Mouse (Mus musculus) forebrain, embryonic 14.5 days (tissue): ENCODE results near the gene Tlr8. TPM values are rescaled to one million over a fixed set of nuclear protein-coding genes. Genes with fewer than 3 reads are reported as not detected.

Source experiments
- ATAC-seq: fragments of 200-750 bp; cut with Nextera tagmentation; 2 replicates; pipeline ENCODE4 v1.8.0; 2017; ENCODE audit warnings: mild to moderate bottlenecking, moderate library complexity
- DNase-seq: peaks from one replicate; pipeline ENCODE4 v3.0.0-alpha.2; 2015; ENCODE audit warnings: low spot score
- H3K27ac ChIP-seq: fragments of 300-500 bp; sonication (generic); 2 replicates; pipeline ENCODE4 v1.5.1; 2014; ENCODE audit warnings: low read depth, mild to moderate bottlenecking, control low read depth, low read length, moderate library complexity
- H3K27me3 ChIP-seq: fragments of 300-500 bp; sonication (generic); replicated peaks from 2 replicates; pipeline ENCODE4 v1.6.1; 2014; ENCODE audit warnings: low read length, control low read depth, mixed read lengths; ENCODE audit not compliant: control insufficient read depth, insufficient read depth
- H3K36me3 ChIP-seq: fragments of 300-500 bp; sonication (generic); 2 replicates; pipeline ENCODE4 v1.6.1; 2014; ENCODE audit warnings: low read length, control low read depth; ENCODE audit not compliant: control insufficient read depth, insufficient read depth
- H3K4me1 ChIP-seq: fragments of 300-500 bp; sonication (generic); 2 replicates; pipeline ENCODE4 v1.6.1; 2014; ENCODE audit warnings: antibody characterized with exemption, low read length, control low read depth; ENCODE audit not compliant: control insufficient read depth, insufficient read depth
- H3K4me2 ChIP-seq: fragments of 300-500 bp; sonication (generic); 2 replicates; pipeline ENCODE4 v1.6.1; 2014; ENCODE audit warnings: mild to moderate bottlenecking, control low read depth, low read length
- H3K4me3 ChIP-seq: fragments of 300-500 bp; sonication (generic); 2 replicates; pipeline ENCODE4 v1.5.1; 2014; ENCODE audit warnings: low read depth, low read length, control low read depth
- H3K9ac ChIP-seq: fragments of 300-500 bp; sonication (generic); 2 replicates; pipeline ENCODE4 v1.6.1; 2014; ENCODE audit warnings: mild to moderate bottlenecking, low read length, control low read depth, moderate library complexity
- H3K9me3 ChIP-seq: fragments of 300-500 bp; sonication (generic); replicated peaks from 2 replicates; pipeline ENCODE4 v1.6.1; 2016; ENCODE audit warnings: low read length, control low read depth, mixed read lengths; ENCODE audit not compliant: control insufficient read depth
- WGBS: fragments of 180-500 bp; shearing (Covaris S2); extraction: QIAGEN DNeasy Blood & Tissue Kit; methylation state at CpG from one replicate; pipeline ENCODE4 v1.1.7; 2014; 5-methylcytosine and 5-hydroxymethylcytosine counted together
- polyA plus RNA-seq: library from polyadenylated mRNA; unstranded; fragments of >200 nt; fragmentation: Nextera tagmentation; extraction: Ambion mirVana; gene quantifications from 2 replicates; pipeline ENCODE4 v1.2.1, GENCODE M21; 2014

Tlr8 gene
- polyA plus RNA-seq, 1 experiment from 2014 or later: 0.17 TPM

- no peak for ATAC-seq
- 63% methylated on average over 1 of the region's 1 CpGs for WGBS
- no peaks in the 10 kb centered on the region for H3K4me1 ChIP-seq
- no peaks in the 10 kb centered on the region for H3K36me3 ChIP-seq
- no peaks in the 10 kb centered on the region for H3K9me3 ChIP-seq
- DNase-seq: no peak
- no peak overlapping the region for H3K9ac ChIP-seq
- H3K4me2 ChIP-seq: no peak overlapping the region
- H3K27ac ChIP-seq: no peak overlapping the region
- no peak overlapping the region for H3K4me3 ChIP-seq
- no peaks in the 10 kb centered on the region for H3K27me3 ChIP-seq
These were observed 34.3 kb downstream of the Tlr8 start for GRCm38 (mm10) chrX:167229819-167230218.

DNA sequence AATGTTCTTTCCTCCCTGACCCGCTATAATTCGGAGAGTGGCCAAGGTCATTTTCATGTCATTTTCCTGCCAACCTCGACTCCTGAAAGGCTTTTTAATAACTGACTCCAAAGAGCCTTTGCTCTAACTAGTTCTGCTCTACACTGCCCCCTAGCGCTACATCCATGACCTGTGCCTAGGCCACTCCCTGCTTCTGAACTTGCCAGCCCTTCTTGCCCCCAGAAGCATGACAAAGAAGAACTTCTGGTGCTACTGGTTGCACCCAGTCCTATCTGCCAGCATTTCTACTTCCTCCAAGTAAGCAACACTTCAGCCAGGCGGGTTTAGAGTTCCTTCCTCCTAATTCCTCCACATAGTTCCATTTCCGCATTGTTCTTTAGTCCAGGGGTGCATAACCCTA is 34.9 kb downstream of the Tlr8 start:
- DNase-seq (peak; percentile 17), ATAC-seq (no peak)
- no peaks in the 10 kb centered on the region for H3K27me3 ChIP-seq
- 42% methylated on average over 6 of the region's 6 CpGs for whole genome bisulfite sequencing
- H3K9me3 ChIP-seq: no peaks in the 10 kb centered on the region
- H3K4me3 ChIP-seq: no peak overlapping the region
- no peaks in the 10 kb centered on the region for H3K36me3 ChIP-seq
- no peak overlapping the region for H3K4me2 ChIP-seq
- no peaks in the 10 kb centered on the region for H3K4me1 ChIP-seq
- H3K9ac ChIP-seq: no peak overlapping the region
- H3K27ac ChIP-seq: no peak overlapping the region

GRCm38 (mm10) chrX:167227756-167228155 is 36.4 kb downstream of the Tlr8 start:
- Histone ChIP-seq H3K27me3 (no peaks in the 10 kb centered on the region), H3K36me3 (no peaks in the 10 kb centered on the region), H3K27ac (no peak overlapping the region), H3K9me3 (no peaks in the 10 kb centered on the region), H3K4me1 (no peaks in the 10 kb centered on the region), H3K4me2 (no peak overlapping the region), H3K9ac (no peak overlapping the region), H3K4me3 (no peak overlapping the region)
- no peak for ATAC-seq
- WGBS: 94% methylated on average over 6 of the region's 6 CpGs
- DNase-seq: no peak

- Histone ChIP-seq H3K4me3 (no peak overlapping the region), H3K36me3 (no peaks in the 10 kb centered on the region), H3K9ac (no peak overlapping the region), H3K9me3 (no peaks in the 10 kb centered on the region), H3K4me2 (no peak overlapping the region), H3K4me1 (no peaks in the 10 kb centered on the region), H3K27me3 (no peaks in the 10 kb centered on the region), H3K27ac (no peak overlapping the region)
- DNase-seq (no peak), ATAC-seq (no peak)
- 83% methylated on average over 7 of the region's 7 CpGs for WGBS
These were observed 37.0 kb downstream of the Tlr8 start for GRCm38 (mm10) chrX:167227138-167227537.

GRCm38 (mm10) chrX:167226570-167226969 is 37.6 kb downstream of the Tlr8 start:
- Histone ChIP-seq H3K9me3 (no peaks in the 10 kb centered on the region), H3K4me1 (no peaks in the 10 kb centered on the region), H3K27ac (no peak overlapping the region), H3K4me2 (no peak overlapping the region), H3K27me3 (no peaks in the 10 kb centered on the region), H3K9ac (no peak overlapping the region), H3K4me3 (no peak overlapping the region), H3K36me3 (no peaks in the 10 kb centered on the region)
- ATAC-seq (no peak), DNase-seq (no peak)
- 95% methylated on average over 5 of the region's 5 CpGs for WGBS

DNA sequence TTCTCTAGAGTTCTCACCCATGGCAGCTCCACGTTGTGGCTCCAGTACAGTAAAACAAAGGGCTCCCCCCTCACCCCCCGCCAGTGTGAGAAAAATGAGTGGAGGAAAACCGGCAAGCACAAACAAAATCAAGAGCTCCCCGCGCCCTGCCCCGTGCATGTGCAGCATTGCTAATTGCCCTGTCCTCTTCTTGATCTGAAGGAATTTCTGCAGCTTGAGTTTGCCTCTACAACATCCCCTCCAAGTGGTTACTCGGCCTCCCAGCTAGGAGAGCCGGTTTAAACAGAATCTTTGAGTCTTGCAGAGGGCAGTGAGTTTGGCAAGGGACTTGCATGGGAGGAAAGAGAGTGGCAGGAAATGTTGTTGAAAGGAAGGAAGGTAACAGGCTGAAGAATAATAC is 51.4 kb downstream of the Tlr8 start:
- Histone ChIP-seq H3K4me1 (no peaks in the 10 kb centered on the region), H3K27me3 (no peaks in the 10 kb centered on the region), H3K4me2 (no peak overlapping the region), H3K9me3 (no peaks in the 10 kb centered on the region), H3K4me3 (no peak overlapping the region), H3K27ac (no peak overlapping the region), H3K36me3 (no peaks in the 10 kb centered on the region), H3K9ac (no peak overlapping the region)
- WGBS: 27% methylated on average over 8 of the region's 8 CpGs
- DNase-seq (peak; percentile 57), ATAC-seq (peak; percentile 17)

- Histone ChIP-seq H3K27me3 (no peaks in the 10 kb centered on the region), H3K36me3 (peaks cover 3% of the 10 kb centered on the region; the same call in 1 of the 2 replicates), H3K4me2 (no peak overlapping the region), H3K27ac (no peak overlapping the region), H3K4me3 (no peak overlapping the region), H3K9ac (no peak overlapping the region), H3K9me3 (no peaks in the 10 kb centered on the region), H3K4me1 (no peaks in the 10 kb centered on the region)
- DNase-seq (no peak), ATAC-seq (no peak)
- WGBS: 45% methylated on average over 9 of the region's 9 CpGs
These were observed 52.1 kb downstream of the Tlr8 start for GRCm38 (mm10) chrX:167211871-167212555.

DNA sequence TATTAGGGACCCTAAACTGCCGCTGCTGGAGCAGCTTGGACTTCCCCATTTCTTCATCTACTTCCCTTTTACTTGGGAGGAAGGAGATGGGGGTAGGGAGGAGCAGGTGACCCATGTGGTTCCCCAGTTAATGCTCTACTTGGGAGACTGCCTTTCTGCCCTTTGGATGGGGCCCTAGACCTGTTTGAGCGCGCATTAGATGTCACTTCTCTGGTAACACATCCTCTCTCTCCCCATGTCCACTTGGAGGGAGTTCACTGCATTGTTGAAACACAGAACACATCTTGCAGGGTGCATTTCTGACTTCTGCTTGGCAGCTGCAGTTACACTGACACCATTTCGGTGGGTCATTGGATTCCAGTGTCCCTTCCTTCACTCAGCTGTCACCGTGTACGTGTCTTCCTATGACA is 53.8 kb downstream of the Tlr8 start:
- Histone ChIP-seq H3K27ac (no peak overlapping the region), H3K4me1 (no peaks in the 10 kb centered on the region), H3K9me3 (no peaks in the 10 kb centered on the region), H3K27me3 (no peaks in the 10 kb centered on the region), H3K9ac (no peak overlapping the region), H3K36me3 (peaks cover 6% of the 10 kb centered on the region; the same call in 1 of the 2 replicates), H3K4me3 (peak overlapping the region; percentile 46; the same call in 1 of the 2 replicates), H3K4me2 (peak overlapping the region; percentile 53; the same call in 1 of the 2 replicates)
- DNase-seq (no peak), ATAC-seq (no peak)
- 64% methylated on average over 6 of the region's 6 CpGs for WGBS

DNA sequence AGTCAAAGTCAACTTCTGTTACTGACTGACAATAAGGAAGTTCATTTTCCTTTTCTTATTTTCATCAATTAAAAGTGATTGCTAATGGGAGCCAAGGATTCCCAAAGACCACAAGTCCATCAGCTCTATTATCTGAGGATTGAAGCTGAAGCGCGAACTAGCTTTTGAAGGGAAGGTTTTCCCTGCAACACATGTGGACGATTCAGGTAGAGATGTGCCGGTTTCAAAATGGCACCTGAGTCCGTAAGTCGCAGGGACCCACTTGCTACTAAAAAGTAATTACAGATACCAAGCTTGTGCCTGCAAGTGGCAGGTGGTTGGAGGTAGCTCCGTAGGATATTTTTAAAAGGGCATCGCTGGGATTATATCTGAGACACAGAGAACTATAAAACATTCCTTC is 54.3 kb downstream of the Tlr8 start:
- ATAC-seq: no peak
- 53% methylated on average over 8 of the region's 8 CpGs for WGBS
- Histone ChIP-seq H3K36me3 (peaks cover 6% of the 10 kb centered on the region; the same call in 1 of the 2 replicates), H3K9ac (peak overlapping the region; percentile 65), H3K4me3 (peak overlapping the region; percentile 46), H3K4me2 (peak overlapping the region; percentile 53), H3K4me1 (no peaks in the 10 kb centered on the region), H3K27ac (peak overlapping the region; percentile 79), H3K9me3 (no peaks in the 10 kb centered on the region), H3K27me3 (no peaks in the 10 kb centered on the region)
- DNase-seq: peak; percentile 17
